Mouse (Mus musculus) heart, postnatal 0 days (tissue): ENCODE results near the gene Blcap. TPM values are rescaled to one million over a fixed set of nuclear protein-coding genes. Genes with fewer than 3 reads are reported as not detected.
A peak's percentile ranks its signal among the peaks of the same experiment; 100 is the strongest.
"Not testable (repeated sequence)": the region's sequence is repeated elsewhere in the genome, so short reads cannot be mapped to it uniquely, and the experiment has no call there.

ENCODE experiments used
- ATAC-seq: fragments of 200-750 bp; cut with Nextera tagmentation; 2 replicates; pipeline ENCODE4 v1.8.0; 2017; ENCODE audit warnings: low read depth, moderate number of reproducible peaks, moderate library complexity; ENCODE audit not compliant: insufficient read depth
- DNase-seq: peaks from one replicate; pipeline ENCODE4 v3.0.0-alpha.2; 2016; ENCODE audit warnings: low spot score
- H3K27ac ChIP-seq: fragments of 300-500 bp; sonication (generic); 2 replicates; pipeline ENCODE4 v1.5.1; 2014; ENCODE audit warnings: low read depth, mild to moderate bottlenecking
- H3K27me3 ChIP-seq: fragments of 300-500 bp; sonication (generic); 2 replicates; pipeline ENCODE4 v1.6.1; 2014; ENCODE audit warnings: low read length, mixed read lengths; ENCODE audit not compliant: control insufficient read depth, insufficient read depth
- H3K36me3 ChIP-seq: fragments of 300-500 bp; sonication (generic); replicated peaks from 2 replicates; pipeline ENCODE4 v1.6.1; 2014; ENCODE audit warnings: low read length, mixed read lengths; ENCODE audit not compliant: control insufficient read depth, insufficient read depth
- H3K4me1 ChIP-seq: fragments of 300-500 bp; sonication (generic); 2 replicates; pipeline ENCODE4 v1.6.1; 2014; ENCODE audit warnings: antibody characterized with exemption; ENCODE audit not compliant: control insufficient read depth, insufficient read depth
- H3K4me2 ChIP-seq: fragments of 300-500 bp; sonication (generic); 2 replicates; pipeline ENCODE4 v1.6.1; 2014; ENCODE audit warnings: low read depth, mild to moderate bottlenecking, low read length, moderate library complexity
- H3K4me3 ChIP-seq: fragments of 300-500 bp; sonication (generic); 2 replicates; pipeline ENCODE4 v1.5.1; 2014; ENCODE audit warnings: low read depth, low read length
- H3K9ac ChIP-seq: fragments of 300-500 bp; sonication (generic); replicated peaks from 2 replicates; pipeline ENCODE4 v1.6.1; 2014; ENCODE audit warnings: low read depth, low read length, mixed read lengths
- H3K9me3 ChIP-seq: fragments of 300-500 bp; sonication (generic); replicated peaks from 2 replicates; pipeline ENCODE4 v1.6.1; 2016; ENCODE audit warnings: low read length; ENCODE audit not compliant: control insufficient read depth
- CTCF ChIP-seq: IDR thresholded peaks from 2 replicates; pipeline ENCODE4 v1.5.1; 2016; ENCODE audit warnings: antibody characterized with exemption, control low read depth, low read depth
- EP300 ChIP-seq: IDR thresholded peaks from 2 replicates; pipeline ENCODE4 v1.6.1; 2016; ENCODE audit warnings: antibody characterized with exemption, low read depth
- WGBS: fragments of 180-500 bp; shearing (Covaris S2); extraction: QIAGEN DNeasy Blood & Tissue Kit; methylation state at CpG from one replicate; pipeline ENCODE4 v1.1.7; 2014; 5-methylcytosine and 5-hydroxymethylcytosine counted together
- polyA plus RNA-seq: library from polyadenylated mRNA; unstranded; fragments of >200 nt; fragmentation: Nextera tagmentation; extraction: Ambion mirVana; gene quantifications from 2 replicates; pipeline ENCODE4 v1.2.1, GENCODE M21; 2015
- total RNA-seq: library from RNA; depleted of rRNA; stranded (reverse); fragments of >200 nt; gene quantifications from 2 replicates; pipeline ENCODE4 v1.2.3, GENCODE M21; 2014; ENCODE audit warnings: low replicate concordance

The Blcap gene
- total and polyA plus RNA-seq, 2 experiments from 2014 or later, result 35.5 to 49.5 TPM

- H3K27me3 ChIP-seq, result no peaks in the 10 kb centered on the region; the same call in 1 of the 2 replicates
- H3K9ac ChIP-seq, result no peak overlapping the region
- no peak overlapping the region for H3K4me3 ChIP-seq
- no peak overlapping the region for H3K27ac ChIP-seq
- ATAC-seq, result no peak; the same call in 1 of the 2 replicates
- no peaks in the 10 kb centered on the region for H3K9me3 ChIP-seq
- H3K4me1 ChIP-seq, result 0 out of 2 replicates have a peak, but pooled peaks cover 11% of the 10 kb centered on the region
- H3K4me2 ChIP-seq, result no peak overlapping the region
- peak; percentile 25 for DNase-seq
- TF ChIP-seq EP300, result no peak
- TF ChIP-seq CTCF, result peak; percentile 90
- 8% methylated on average over 18 of the region's 18 CpGs for WGBS
- H3K36me3 ChIP-seq, result no peaks in the 10 kb centered on the region
These were observed 34.1 kb upstream of the Blcap start for GRCm38 (mm10) chr2:157605025-157605675.

GRCm38 (mm10) chr2:157601435-157601839 lies 30.4 kb upstream of the Blcap start:
- Histone ChIP-seq H3K4me1 (0 out of 2 replicates have a peak, but pooled peaks cover 11% of the 10 kb centered on the region), H3K9me3 (no peaks in the 10 kb centered on the region), H3K27me3 (no peaks in the 10 kb centered on the region), H3K9ac (no peak overlapping the region), H3K4me2 (no peak overlapping the region), H3K27ac (no peak overlapping the region), H3K4me3 (no peak overlapping the region), H3K36me3 (no peaks in the 10 kb centered on the region)
- no peak for TF ChIP-seq CTCF
- TF ChIP-seq EP300, result no peak
- WGBS, result 19% methylated on average over 6 of the region's 6 CpGs
- ATAC-seq (peak; percentile 76), DNase-seq (peak; percentile 32)

GRCm38 (mm10) chr2:157596876-157597566 lies 25.9 kb upstream of the Blcap start:
- no peak overlapping the region for H3K4me3 ChIP-seq
- no peak overlapping the region for H3K9ac ChIP-seq
- no peaks in the 10 kb centered on the region for H3K9me3 ChIP-seq
- no peaks in the 10 kb centered on the region for H3K27me3 ChIP-seq
- DNase-seq (no peak), ATAC-seq (no peak)
- no peaks in the 10 kb centered on the region for H3K36me3 ChIP-seq
- 57% methylated on average over 22 of the region's 22 CpGs for WGBS
- TF ChIP-seq CTCF (no peak), EP300 (no peak)
- H3K4me1 ChIP-seq, result 0 out of 2 replicates have a peak, but pooled peaks cover 8% of the 10 kb centered on the region
- no peak overlapping the region for H3K4me2 ChIP-seq
- no peak overlapping the region for H3K27ac ChIP-seq

GRCm38 (mm10) chr2:157585351-157585750 lies 14.3 kb upstream of the Blcap start:
- not testable (repeated sequence) for H3K9me3 ChIP-seq, H3K27ac ChIP-seq, DNase-seq, ATAC-seq, H3K27me3 ChIP-seq, H3K4me2 ChIP-seq, H3K4me1 ChIP-seq, H3K4me3 ChIP-seq, H3K36me3 ChIP-seq, H3K9ac ChIP-seq
- WGBS, result 27% methylated on average over 6 of the region's 7 CpGs

- Histone ChIP-seq H3K9me3 (no peaks in the 10 kb centered on the region), H3K27me3 (no peaks in the 10 kb centered on the region), H3K4me2 (no peak overlapping the region), H3K27ac (no peak overlapping the region), H3K4me1 (no peaks in the 10 kb centered on the region), H3K36me3 (no peaks in the 10 kb centered on the region), H3K4me3 (no peak overlapping the region), H3K9ac (no peak overlapping the region)
- no peak for ATAC-seq
- TF ChIP-seq CTCF (no peak), EP300 (no peak)
- WGBS, result 31% methylated on average over 2 of the region's 2 CpGs
- DNase-seq, result no peak
These were observed 1.7 kb upstream of the Blcap start for GRCm38 (mm10) chr2:157572786-157573185.
